Mouse (Mus musculus): Measurements from ENCODE around the gene BC030499. TPM values are rescaled to one million over a fixed set of nuclear protein-coding genes. Genes with fewer than 3 reads are reported as not detected.

The BC030499 gene
- polyA plus RNA-seq, 1 experiment from 2014 or later, result 0.22 TPM

Other genes with a start within 250 kb of the BC030499 start
- gene Eral1, start 210.5 kb upstream of the BC030499 start, polyA plus RNA-seq (2015; fragmentation: Nextera tagmentation; extraction: Ambion mirVana), result 13.8 and 13.9 TPM in 2 replicates
- gene Fam222b, start 196.2 kb upstream of the BC030499 start, polyA plus RNA-seq (2015; fragmentation: Nextera tagmentation; extraction: Ambion mirVana), result 4.2 and 4.3 TPM in 2 replicates
- 27.5 and 32.4 TPM in 2 replicates for gene Traf4, start 125.3 kb upstream of the BC030499 start, polyA plus RNA-seq (2015; fragmentation: Nextera tagmentation; extraction: Ambion mirVana)
- 8.1 and 11.4 TPM in 2 replicates for gene Nek8, start 114.2 kb upstream of the BC030499 start, polyA plus RNA-seq (2015; fragmentation: Nextera tagmentation; extraction: Ambion mirVana)
- gene Tlcd1, start 114.1 kb upstream of the BC030499 start, polyA plus RNA-seq (2015; fragmentation: Nextera tagmentation; extraction: Ambion mirVana), result 43.3 and 44.5 TPM in 2 replicates
- 569 and 671 TPM in 2 replicates for gene Rpl23a, start 107.3 kb upstream of the BC030499 start, polyA plus RNA-seq (2015; fragmentation: Nextera tagmentation; extraction: Ambion mirVana)
- 15.2 and 16.3 TPM in 2 replicates for gene Rab34, start 102.4 kb upstream of the BC030499 start, polyA plus RNA-seq (2015; fragmentation: Nextera tagmentation; extraction: Ambion mirVana)
- 0.24 and 0.55 TPM in 2 replicates for gene Proca1, start 97.4 kb upstream of the BC030499 start, polyA plus RNA-seq (2015; fragmentation: Nextera tagmentation; extraction: Ambion mirVana)
- 29.0 and 33.7 TPM in 2 replicates for gene Sdf2, start 45.1 kb upstream of the BC030499 start, polyA plus RNA-seq (2015; fragmentation: Nextera tagmentation; extraction: Ambion mirVana)
- gene Supt6, start 44.9 kb upstream of the BC030499 start, polyA plus RNA-seq (2015; fragmentation: Nextera tagmentation; extraction: Ambion mirVana), result 9.5 and 9.8 TPM in 2 replicates
- 24.8 and 28.4 TPM in 2 replicates for gene 2610507B11Rik, start 29.1 kb upstream of the BC030499 start, polyA plus RNA-seq (2015; fragmentation: Nextera tagmentation; extraction: Ambion mirVana)
- 34.8 and 35.0 TPM in 2 replicates for gene Spag5, start 10.7 kb downstream of the BC030499 start, polyA plus RNA-seq (2015; fragmentation: Nextera tagmentation; extraction: Ambion mirVana)
- 10.5 and 13.3 TPM in 2 replicates for gene Aldoc, start 32.1 kb downstream of the BC030499 start, polyA plus RNA-seq (2015; fragmentation: Nextera tagmentation; extraction: Ambion mirVana)
- 31.1 and 33.3 TPM in 2 replicates for gene Pigs, start 37.6 kb downstream of the BC030499 start, polyA plus RNA-seq (2015; fragmentation: Nextera tagmentation; extraction: Ambion mirVana)
- gene Unc119, start 52.6 kb downstream of the BC030499 start, polyA plus RNA-seq (2015; fragmentation: Nextera tagmentation; extraction: Ambion mirVana), result 27.4 and 29.4 TPM in 2 replicates
- not detected in 2 replicates for gene Foxn1, start 95.7 kb downstream of the BC030499 start, polyA plus RNA-seq (2015; fragmentation: Nextera tagmentation; extraction: Ambion mirVana)
- 0.05 TPM in 1 of 2 replicates, not detected in the other for gene Slc13a2, start 131.4 kb downstream of the BC030499 start, polyA plus RNA-seq (2015; fragmentation: Nextera tagmentation; extraction: Ambion mirVana)
- gene Slc46a1, start 174.9 kb downstream of the BC030499 start, polyA plus RNA-seq (2015; fragmentation: Nextera tagmentation; extraction: Ambion mirVana), result 6.5 and 7.8 TPM in 2 replicates
- 0.17 and 0.20 TPM in 2 replicates for gene Sarm1, start 206.9 kb downstream of the BC030499 start, polyA plus RNA-seq (2015; fragmentation: Nextera tagmentation; extraction: Ambion mirVana)
- gene Vtn, start 208.2 kb downstream of the BC030499 start, polyA plus RNA-seq (2015; fragmentation: Nextera tagmentation; extraction: Ambion mirVana), result 675 and 834 TPM in 2 replicates
- 0.25 and 0.29 TPM in 2 replicates for gene Sebox, start 212.6 kb downstream of the BC030499 start, polyA plus RNA-seq (2015; fragmentation: Nextera tagmentation; extraction: Ambion mirVana)
- gene Tmem199, start 221.3 kb downstream of the BC030499 start, polyA plus RNA-seq (2015; fragmentation: Nextera tagmentation; extraction: Ambion mirVana), result 20.0 and 20.4 TPM in 2 replicates
- 61.4 and 66.3 TPM in 2 replicates for gene Poldip2, start 221.4 kb downstream of the BC030499 start, polyA plus RNA-seq (2015; fragmentation: Nextera tagmentation; extraction: Ambion mirVana)
- 14.9 and 17.1 TPM in 2 replicates for gene Tnfaip1, start 245.5 kb downstream of the BC030499 start, polyA plus RNA-seq (2015; fragmentation: Nextera tagmentation; extraction: Ambion mirVana)
- 57.7 and 66.1 TPM in 2 replicates for gene Ift20, start 245.5 kb downstream of the BC030499 start, polyA plus RNA-seq (2015; fragmentation: Nextera tagmentation; extraction: Ambion mirVana)